Mouse (Mus musculus): ENCODE measurements around the gene Rad21l.

DNA sequence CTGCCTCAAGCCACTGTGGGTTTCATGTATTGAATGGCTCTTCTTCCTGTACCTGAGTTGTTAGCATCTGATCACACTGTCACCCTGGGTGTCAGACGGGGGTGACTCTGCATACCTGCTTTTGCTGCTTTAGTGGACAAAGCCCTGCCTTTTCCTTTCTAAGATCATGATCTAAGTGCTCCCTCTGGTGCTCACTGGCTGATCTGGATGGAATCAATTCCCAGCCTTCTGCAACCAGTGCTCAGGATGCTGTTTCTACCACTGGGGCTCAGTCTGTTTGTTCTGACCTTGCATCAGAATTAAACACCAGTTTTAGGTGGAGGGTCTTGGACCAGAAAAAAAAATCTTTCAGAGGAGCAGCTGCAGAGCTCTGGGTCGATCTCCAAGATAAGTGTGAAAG is 7.9 kb upstream of the Rad21l start:
- TF ChIP-seq CTCF (IDR thresholded peaks at IDR 0.05; ENCODE audit: insufficient read depth, low read depth, low read length) (no peak), POLR2A (IDR thresholded peaks at IDR 0.05; ENCODE audit: insufficient read depth, low read depth, low read length) (no peak)

All from olfactory bulb, adult 2 months (tissue).